Mouse (Mus musculus): ENCODE data around the gene Ints4. TPM values are rescaled to one million over a fixed set of nuclear protein-coding genes. Genes with fewer than 3 reads are reported as not detected.

Ints4 gene
- polyA plus RNA-seq, 1 experiment from 2014 or later, result 43.3 TPM

- Histone ChIP-seq H3K27ac (replicated peaks; ENCODE audit: low read depth, low read length) (peak overlapping the region; percentile 17; the same call in 1 of the 2 replicates), H3K4me2 (ENCODE audit: low read depth, low read length) (peak overlapping the region; percentile 90), H3K9ac (ENCODE audit: low read depth, low read length) (peak overlapping the region; percentile 66), H3K4me1 (ENCODE audit: control insufficient read depth, insufficient read depth, low read length) (peaks cover 9% of the 10 kb centered on the region; the same call in 1 of the 2 replicates), H3K27me3 (replicated peaks; ENCODE audit: control insufficient read depth, insufficient read depth, low read length) (no peaks in the 10 kb centered on the region), H3K9me3 (ENCODE audit: control insufficient read depth, low read length) (peaks cover 6% of the 10 kb centered on the region; the same call in 1 of the 2 replicates), H3K4me3 (ENCODE audit: low read depth, low read length) (peak overlapping the region; percentile 46), H3K36me3 (ENCODE audit: control insufficient read depth, insufficient read depth, low read length) (no peaks in the 10 kb centered on the region)
- ATAC-seq (ENCODE audit: low read depth), result peak; percentile 71
- DNase-seq (ENCODE audit: low spot score), result peak; percentile 51
- 8% methylated on average over 25 of the region's 27 CpGs for WGBS
Measured at GRCm38 (mm10) chr7:97453141-97453921, 27.4 kb upstream of the Ints4 start.

GRCm38 (mm10) chr7:97454795-97455194, 26.0 kb upstream of the Ints4 start:
- H3K9me3 ChIP-seq (ENCODE audit: control insufficient read depth, low read length), result 0 out of 2 replicates have a peak, but pooled peaks cover under 1% of the 10 kb centered on the region
- DNase-seq (ENCODE audit: low spot score), result no peak
- 93% methylated on average over 10 of the region's 10 CpGs for WGBS
- no peak overlapping the region for H3K4me3 ChIP-seq (ENCODE audit: low read depth, low read length)
- no peak overlapping the region for H3K27ac ChIP-seq (replicated peaks; ENCODE audit: low read depth, low read length)
- peaks cover 9% of the 10 kb centered on the region; the same call in 1 of the 2 replicates for H3K4me1 ChIP-seq (ENCODE audit: control insufficient read depth, insufficient read depth, low read length)
- H3K4me2 ChIP-seq (ENCODE audit: low read depth, low read length), result no peak overlapping the region
- no peaks in the 10 kb centered on the region for H3K27me3 ChIP-seq (replicated peaks; ENCODE audit: control insufficient read depth, insufficient read depth, low read length)
- H3K36me3 ChIP-seq (ENCODE audit: control insufficient read depth, insufficient read depth, low read length), result no peaks in the 10 kb centered on the region
- ATAC-seq (ENCODE audit: low read depth), result no peak
- no peak overlapping the region for H3K9ac ChIP-seq (ENCODE audit: low read depth, low read length)

- no peak overlapping the region for H3K27ac ChIP-seq (replicated peaks; ENCODE audit: low read depth, low read length)
Measured at GRCm38 (mm10) chr7:97455577-97455976, 25.2 kb upstream of the Ints4 start.

GRCm38 (mm10) chr7:97473001-97473400, 7.8 kb upstream of the Ints4 start:
- no peak overlapping the region for H3K27ac ChIP-seq (replicated peaks; ENCODE audit: low read depth, low read length)
- H3K9me3 ChIP-seq (ENCODE audit: control insufficient read depth, low read length), result 0 out of 2 replicates have a peak, but pooled peaks cover 1% of the 10 kb centered on the region
- DNase-seq (ENCODE audit: low spot score) (no peak), ATAC-seq (ENCODE audit: low read depth) (no peak)
- no peak overlapping the region for H3K4me3 ChIP-seq (ENCODE audit: low read depth, low read length)
- no peak overlapping the region for H3K9ac ChIP-seq (ENCODE audit: low read depth, low read length)
- no peaks in the 10 kb centered on the region for H3K4me1 ChIP-seq (ENCODE audit: control insufficient read depth, insufficient read depth, low read length)
- H3K4me2 ChIP-seq (ENCODE audit: low read depth, low read length), result no peak overlapping the region
- H3K27me3 ChIP-seq (replicated peaks; ENCODE audit: control insufficient read depth, insufficient read depth, low read length), result no peaks in the 10 kb centered on the region
- H3K36me3 ChIP-seq (ENCODE audit: control insufficient read depth, insufficient read depth, low read length), result no peaks in the 10 kb centered on the region
- 80% methylated on average over 5 of the region's 5 CpGs for WGBS

More at GRCm38 (mm10) chr7:97455577-97455976, 25.2 kb upstream of the Ints4 start:
- Histone ChIP-seq H3K4me3 (ENCODE audit: low read depth, low read length) (no peak overlapping the region), H3K27me3 (replicated peaks; ENCODE audit: control insufficient read depth, insufficient read depth, low read length) (no peaks in the 10 kb centered on the region), H3K4me1 (ENCODE audit: control insufficient read depth, insufficient read depth, low read length) (peaks cover 9% of the 10 kb centered on the region; the same call in 1 of the 2 replicates), H3K36me3 (ENCODE audit: control insufficient read depth, insufficient read depth, low read length) (no peaks in the 10 kb centered on the region), H3K9ac (ENCODE audit: low read depth, low read length) (no peak overlapping the region), H3K9me3 (ENCODE audit: control insufficient read depth, low read length) (0 out of 2 replicates have a peak, but pooled peaks cover 5% of the 10 kb centered on the region), H3K4me2 (ENCODE audit: low read depth, low read length) (no peak overlapping the region)
- no peak for DNase-seq (ENCODE audit: low spot score)
- no peak for ATAC-seq (ENCODE audit: low read depth)
- WGBS, result 63% methylated on average over 3 of the region's 3 CpGs

- H3K9ac ChIP-seq (ENCODE audit: low read depth, low read length), result no peak overlapping the region
- H3K4me3 ChIP-seq (ENCODE audit: low read depth, low read length), result no peak overlapping the region
- H3K27me3 ChIP-seq (replicated peaks; ENCODE audit: control insufficient read depth, insufficient read depth, low read length), result no peaks in the 10 kb centered on the region
- WGBS, result 54% methylated on average over 3 of the region's 3 CpGs
- DNase-seq (ENCODE audit: low spot score) (no peak), ATAC-seq (ENCODE audit: low read depth) (no peak)
- no peak overlapping the region for H3K27ac ChIP-seq (replicated peaks; ENCODE audit: low read depth, low read length)
- H3K9me3 ChIP-seq (ENCODE audit: control insufficient read depth, low read length), result no peaks in the 10 kb centered on the region
- H3K36me3 ChIP-seq (ENCODE audit: control insufficient read depth, insufficient read depth, low read length), result no peaks in the 10 kb centered on the region
- H3K4me1 ChIP-seq (ENCODE audit: control insufficient read depth, insufficient read depth, low read length), result no peaks in the 10 kb centered on the region; the same call in 1 of the 2 replicates
- no peak overlapping the region for H3K4me2 ChIP-seq (ENCODE audit: low read depth, low read length)
Measured at GRCm38 (mm10) chr7:97479349-97479748, 1.4 kb upstream of the Ints4 start.

GRCm38 (mm10) chr7:97480290-97480689, 466 bp upstream of the Ints4 start:
- ATAC-seq (ENCODE audit: low read depth), result no peak

GRCm38 (mm10) chr7:97483378-97483777, 2.6 kb downstream of the Ints4 start:
- Histone ChIP-seq H3K27ac (replicated peaks; ENCODE audit: low read depth, low read length) (no peak overlapping the region), H3K4me2 (ENCODE audit: low read depth, low read length) (no peak overlapping the region), H3K36me3 (ENCODE audit: control insufficient read depth, insufficient read depth, low read length) (peaks cover 38% of the 10 kb centered on the region), H3K9ac (ENCODE audit: low read depth, low read length) (no peak overlapping the region), H3K27me3 (replicated peaks; ENCODE audit: control insufficient read depth, insufficient read depth, low read length) (no peaks in the 10 kb centered on the region), H3K4me3 (ENCODE audit: low read depth, low read length) (no peak overlapping the region), H3K9me3 (ENCODE audit: control insufficient read depth, low read length) (no peaks in the 10 kb centered on the region), H3K4me1 (ENCODE audit: control insufficient read depth, insufficient read depth, low read length) (no peaks in the 10 kb centered on the region; the same call in 1 of the 2 replicates)
- ATAC-seq (ENCODE audit: low read depth), result no peak
- DNase-seq (ENCODE audit: low spot score), result no peak
- 83% methylated on average over 2 of the region's 2 CpGs for WGBS

More at GRCm38 (mm10) chr7:97480290-97480689, 466 bp upstream of the Ints4 start:
- WGBS, result 17% methylated on average over 3 of the region's 3 CpGs
- Histone ChIP-seq H3K27ac (replicated peaks; ENCODE audit: low read depth, low read length) (no peak overlapping the region), H3K9me3 (ENCODE audit: control insufficient read depth, low read length) (no peaks in the 10 kb centered on the region), H3K4me1 (ENCODE audit: control insufficient read depth, insufficient read depth, low read length) (no peaks in the 10 kb centered on the region; the same call in 1 of the 2 replicates), H3K36me3 (ENCODE audit: control insufficient read depth, insufficient read depth, low read length) (peaks cover 8% of the 10 kb centered on the region), H3K4me3 (ENCODE audit: low read depth, low read length) (peak overlapping the region; percentile 68), H3K9ac (ENCODE audit: low read depth, low read length) (peak overlapping the region; percentile 2; the same call in 1 of the 2 replicates), H3K4me2 (ENCODE audit: low read depth, low read length) (peak overlapping the region; percentile 45), H3K27me3 (replicated peaks; ENCODE audit: control insufficient read depth, insufficient read depth, low read length) (no peaks in the 10 kb centered on the region)
- peak; percentile 3 for DNase-seq (ENCODE audit: low spot score)

- Histone ChIP-seq H3K36me3 (ENCODE audit: control insufficient read depth, insufficient read depth, low read length) (peaks cover 74% of the 10 kb centered on the region), H3K27ac (replicated peaks; ENCODE audit: low read depth, low read length) (no peak overlapping the region), H3K9me3 (ENCODE audit: control insufficient read depth, low read length) (no peaks in the 10 kb centered on the region), H3K9ac (ENCODE audit: low read depth, low read length) (no peak overlapping the region), H3K4me3 (ENCODE audit: low read depth, low read length) (no peak overlapping the region), H3K4me1 (ENCODE audit: control insufficient read depth, insufficient read depth, low read length) (no peaks in the 10 kb centered on the region), H3K4me2 (ENCODE audit: low read depth, low read length) (no peak overlapping the region), H3K27me3 (replicated peaks; ENCODE audit: control insufficient read depth, insufficient read depth, low read length) (no peaks in the 10 kb centered on the region)
- no peak for DNase-seq (ENCODE audit: low spot score)
- no peak for ATAC-seq (ENCODE audit: low read depth)
- 64% methylated on average over 3 of the region's 3 CpGs for WGBS
Measured at GRCm38 (mm10) chr7:97491157-97491556, 10.4 kb downstream of the Ints4 start.

Data from embryonic facial prominence, embryonic 14.5 days (tissue).